Mouse (Mus musculus): ENCODE measurements around the gene Mcf2l. TPM values are rescaled to one million over a fixed set of nuclear protein-coding genes. Genes with fewer than 3 reads are reported as not detected.

Mcf2l gene
- polyA plus RNA-seq, 1 experiment = 17.3 TPM

DNA sequence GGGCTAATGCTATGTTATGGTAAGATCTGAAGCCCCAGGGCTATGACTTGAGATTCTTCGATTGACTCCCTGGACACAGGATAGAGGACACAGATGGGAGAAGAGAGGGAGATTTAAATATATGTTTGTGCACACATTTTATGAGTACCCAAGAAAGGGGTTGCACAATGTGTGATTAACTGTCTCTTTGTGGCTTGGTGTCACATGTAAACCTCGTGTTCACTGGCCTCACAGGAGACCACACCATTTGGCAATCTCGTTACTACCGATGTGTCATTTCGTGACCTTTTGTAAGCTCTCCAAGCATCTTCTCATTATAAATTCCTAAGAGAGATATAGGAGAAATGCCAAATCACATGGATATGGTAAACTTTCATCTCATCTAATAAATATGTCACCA lies 154.0 kb downstream of the Mcf2l start:
- Histone ChIP-seq H3K4me1 (ENCODE audit: control insufficient read depth, insufficient read depth, low read length) (peaks cover 10% of the 10 kb centered on the region; the same call in 1 of the 2 replicates), H3K27ac (ENCODE audit: control insufficient read depth, insufficient read depth, low read depth, low read length, poor library complexity) (no peak overlapping the region; the same call in 1 of the 2 replicates), H3K4me3 (replicated peaks; ENCODE audit: control insufficient read depth, low read depth, low read length) (no peak overlapping the region)
- no peak for TF ChIP-seq CTCF (IDR thresholded peaks at IDR 0.05; ENCODE audit: control insufficient read depth, insufficient read depth, low read length)
- WGBS = 32% methylated on average over 5 of the region's 5 CpGs

DNA sequence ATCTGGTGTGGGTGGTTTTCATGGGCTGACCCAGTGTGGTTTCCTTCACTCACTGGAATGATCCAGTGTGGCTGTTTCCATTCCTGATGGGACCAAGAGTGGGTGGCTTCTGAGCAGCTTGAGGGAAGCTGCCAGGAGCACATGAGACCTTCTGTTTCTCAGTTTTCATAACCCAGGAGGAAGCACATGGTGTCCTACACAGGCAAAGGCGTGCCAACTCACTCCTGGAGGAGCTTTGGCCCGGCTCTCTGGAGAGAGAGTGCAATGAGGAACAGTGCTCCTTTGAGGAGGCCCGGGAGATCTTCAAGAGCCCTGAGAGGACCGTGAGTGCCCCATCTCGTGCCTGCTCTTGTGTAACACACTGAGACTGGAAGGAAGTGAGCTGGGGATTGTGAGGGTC lies 154.9 kb downstream of the Mcf2l start:
- peaks cover 10% of the 10 kb centered on the region; the same call in 1 of the 2 replicates for H3K4me1 ChIP-seq (ENCODE audit: control insufficient read depth, insufficient read depth, low read length)
- H3K4me3 ChIP-seq (replicated peaks; ENCODE audit: control insufficient read depth, low read depth, low read length) = no peak overlapping the region
- WGBS = 18% methylated on average over 5 of the region's 5 CpGs
- no peak for TF ChIP-seq CTCF (IDR thresholded peaks at IDR 0.05; ENCODE audit: control insufficient read depth, insufficient read depth, low read length)
- H3K27ac ChIP-seq (ENCODE audit: control insufficient read depth, insufficient read depth, low read depth, low read length, poor library complexity) = peak overlapping the region; percentile 49

DNA sequence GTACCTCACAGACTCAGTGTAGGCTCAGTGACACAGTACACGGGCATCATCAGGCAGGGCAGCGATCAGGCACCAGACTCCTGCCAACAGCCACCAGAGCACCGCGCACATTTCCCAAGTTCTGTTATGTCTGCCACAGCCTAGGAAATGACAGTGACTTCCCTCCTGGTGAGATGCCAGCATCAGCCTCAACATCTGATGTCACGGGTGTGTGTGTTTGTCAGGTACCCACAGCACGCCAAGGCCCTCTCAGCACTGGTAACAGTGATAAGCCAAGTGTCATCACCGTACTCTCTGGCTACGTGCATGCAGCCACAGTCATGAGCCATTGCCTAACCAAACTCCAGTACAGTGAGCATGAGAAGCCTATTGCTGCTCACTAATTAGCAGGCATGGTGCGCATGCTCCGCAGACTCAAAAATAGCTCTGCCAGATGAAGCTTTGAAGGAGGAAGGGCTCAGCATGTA lies 162.8 kb downstream of the Mcf2l start:
- H3K27ac ChIP-seq (ENCODE audit: control insufficient read depth, insufficient read depth, low read depth, low read length, poor library complexity) = peak overlapping the region; percentile 49

DNA sequence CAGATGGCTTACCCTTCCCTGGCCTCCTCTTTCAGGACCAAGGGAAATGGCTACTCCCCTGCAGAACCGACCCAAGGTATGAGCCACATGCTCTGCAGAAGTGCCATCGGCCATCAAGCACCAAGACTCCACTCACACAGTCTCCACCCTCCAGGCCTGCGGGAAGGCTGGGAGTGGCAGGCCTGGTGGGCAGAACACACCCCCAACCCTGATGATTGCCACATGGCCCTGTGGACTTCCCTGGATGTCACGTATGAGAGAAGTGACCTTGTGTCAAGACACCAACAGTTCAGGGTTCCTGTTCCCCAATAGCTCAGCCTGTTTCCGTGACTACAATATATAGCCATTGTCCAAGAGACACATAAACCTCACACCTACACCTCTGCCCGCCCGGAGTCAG lies 163.4 kb downstream of the Mcf2l start, which contains the start of gene F10:
Gene F10, plus strand, starts transcription at position 294 of the 400 bp plus-strand sequence.
- no peak for TF ChIP-seq CTCF (IDR thresholded peaks at IDR 0.05; ENCODE audit: control insufficient read depth, insufficient read depth, low read length)
- 0 out of 2 replicates have a peak, but pooled peaks have one; percentile 19 for TF ChIP-seq POLR2A (IDR thresholded peaks at IDR 0.05; ENCODE audit: borderline replicate concordance, control insufficient read depth, low read depth, low read length)
- 37% methylated on average over 7 of the region's 7 CpGs for WGBS
- Histone ChIP-seq H3K4me3 (replicated peaks; ENCODE audit: control insufficient read depth, low read depth, low read length) (no peak within 1 kb of the TSS), H3K4me1 (ENCODE audit: control insufficient read depth, insufficient read depth, low read length) (peaks cover 9% of the 10 kb centered on the region; the same call in 1 of the 2 replicates), H3K27ac (ENCODE audit: control insufficient read depth, insufficient read depth, low read depth, low read length, poor library complexity) (peak within 1 kb of the TSS; percentile 49)

More for the DNA sequence above, 162.8 kb downstream of the Mcf2l start:
- TF ChIP-seq POLR2A (IDR thresholded peaks at IDR 0.05; ENCODE audit: borderline replicate concordance, control insufficient read depth, low read depth, low read length) = no peak
- no peak for TF ChIP-seq CTCF (IDR thresholded peaks at IDR 0.05; ENCODE audit: control insufficient read depth, insufficient read depth, low read length)
- H3K4me3 ChIP-seq (replicated peaks; ENCODE audit: control insufficient read depth, low read depth, low read length) = no peak overlapping the region
- peaks cover 9% of the 10 kb centered on the region; the same call in 1 of the 2 replicates for H3K4me1 ChIP-seq (ENCODE audit: control insufficient read depth, insufficient read depth, low read length)
- WGBS = 29% methylated on average over 10 of the region's 10 CpGs

DNA sequence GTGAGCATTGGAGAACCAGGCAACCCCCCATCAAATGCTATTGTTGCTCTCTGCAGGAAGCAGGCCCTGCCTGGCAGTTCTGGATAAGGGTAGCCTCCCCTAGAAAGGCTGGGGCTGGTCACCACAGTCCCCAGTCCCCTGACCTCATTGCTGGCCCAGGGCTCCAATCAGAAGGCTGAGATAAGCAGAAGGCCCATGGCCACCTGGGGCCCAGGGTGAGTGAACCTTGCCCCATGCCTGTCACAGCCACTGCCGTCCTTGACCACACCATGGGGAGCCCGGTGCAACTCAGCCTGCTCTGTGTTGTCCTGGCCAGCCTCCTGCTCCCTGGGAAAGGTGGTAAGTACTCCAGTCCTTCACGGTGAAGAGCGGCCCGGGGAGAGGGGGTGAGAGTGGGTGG lies 164.0 kb downstream of the Mcf2l start:
- TF ChIP-seq POLR2A (IDR thresholded peaks at IDR 0.05; ENCODE audit: borderline replicate concordance, control insufficient read depth, low read depth, low read length) (no peak), CTCF (IDR thresholded peaks at IDR 0.05; ENCODE audit: control insufficient read depth, insufficient read depth, low read length) (no peak)
- no peak overlapping the region for H3K4me3 ChIP-seq (replicated peaks; ENCODE audit: control insufficient read depth, low read depth, low read length)
- WGBS = 61% methylated on average over 5 of the region's 5 CpGs
- peak overlapping the region; percentile 49 for H3K27ac ChIP-seq (ENCODE audit: control insufficient read depth, insufficient read depth, low read depth, low read length, poor library complexity)
- H3K4me1 ChIP-seq (ENCODE audit: control insufficient read depth, insufficient read depth, low read length) = peaks cover 9% of the 10 kb centered on the region; the same call in 1 of the 2 replicates

DNA sequence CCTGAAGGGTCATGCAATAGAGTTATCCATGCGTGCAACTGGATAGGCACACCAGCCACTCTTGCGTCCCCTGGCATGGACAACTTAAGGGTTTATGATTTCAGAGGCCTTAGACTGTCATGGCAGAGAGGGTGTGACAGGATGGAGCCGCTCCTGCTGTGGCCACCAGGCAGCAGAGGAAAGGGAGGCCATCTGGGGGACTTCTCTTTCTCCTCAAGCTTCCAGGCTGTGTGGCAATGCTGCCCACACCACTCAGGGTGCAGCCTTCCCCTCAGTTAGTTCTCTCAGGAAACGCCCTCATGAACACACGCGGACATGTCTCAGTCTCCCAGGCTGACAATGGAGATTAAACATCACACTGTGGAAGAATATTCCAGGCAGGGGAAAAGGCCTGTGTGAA lies 165.4 kb downstream of the Mcf2l start:
- Histone ChIP-seq H3K4me1 (ENCODE audit: control insufficient read depth, insufficient read depth, low read length) (peaks cover 9% of the 10 kb centered on the region; the same call in 1 of the 2 replicates), H3K27ac (ENCODE audit: control insufficient read depth, insufficient read depth, low read depth, low read length, poor library complexity) (peak overlapping the region; percentile 17; the same call in 1 of the 2 replicates), H3K4me3 (replicated peaks; ENCODE audit: control insufficient read depth, low read depth, low read length) (no peak overlapping the region)
- TF ChIP-seq POLR2A (IDR thresholded peaks at IDR 0.05; ENCODE audit: borderline replicate concordance, control insufficient read depth, low read depth, low read length) (no peak), CTCF (IDR thresholded peaks at IDR 0.05; ENCODE audit: control insufficient read depth, insufficient read depth, low read length) (no peak)
- 28% methylated on average over 6 of the region's 6 CpGs for WGBS

DNA sequence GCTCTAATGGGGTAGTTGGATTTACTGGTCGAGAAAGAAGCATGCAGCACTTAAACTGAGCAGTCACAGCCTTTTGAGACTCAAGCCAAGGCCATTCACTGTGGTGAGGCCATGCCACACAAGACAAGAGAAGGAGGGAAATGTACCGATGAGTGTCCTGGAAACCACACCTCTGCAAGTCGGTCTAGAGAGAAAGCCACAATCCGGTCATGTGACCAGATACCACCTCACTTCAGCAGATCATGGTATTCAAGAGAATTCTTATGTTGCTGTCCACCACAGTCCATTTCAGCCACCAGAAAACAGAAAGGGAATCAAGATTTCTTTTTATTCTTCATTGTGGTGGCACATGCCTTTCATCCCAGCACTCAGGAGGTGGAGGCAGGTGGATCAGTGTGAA lies 167.9 kb downstream of the Mcf2l start:
- Histone ChIP-seq H3K4me1 (ENCODE audit: control insufficient read depth, insufficient read depth, low read length) (peaks cover 4% of the 10 kb centered on the region; the same call in 1 of the 2 replicates), H3K4me3 (replicated peaks; ENCODE audit: control insufficient read depth, low read depth, low read length) (no peak overlapping the region), H3K27ac (ENCODE audit: control insufficient read depth, insufficient read depth, low read depth, low read length, poor library complexity) (no peak overlapping the region)
- 28% methylated on average over 4 of the region's 4 CpGs for WGBS
- TF ChIP-seq CTCF (IDR thresholded peaks at IDR 0.05; ENCODE audit: control insufficient read depth, insufficient read depth, low read length) (no peak), POLR2A (IDR thresholded peaks at IDR 0.05; ENCODE audit: borderline replicate concordance, control insufficient read depth, low read depth, low read length) (no peak)

DNA sequence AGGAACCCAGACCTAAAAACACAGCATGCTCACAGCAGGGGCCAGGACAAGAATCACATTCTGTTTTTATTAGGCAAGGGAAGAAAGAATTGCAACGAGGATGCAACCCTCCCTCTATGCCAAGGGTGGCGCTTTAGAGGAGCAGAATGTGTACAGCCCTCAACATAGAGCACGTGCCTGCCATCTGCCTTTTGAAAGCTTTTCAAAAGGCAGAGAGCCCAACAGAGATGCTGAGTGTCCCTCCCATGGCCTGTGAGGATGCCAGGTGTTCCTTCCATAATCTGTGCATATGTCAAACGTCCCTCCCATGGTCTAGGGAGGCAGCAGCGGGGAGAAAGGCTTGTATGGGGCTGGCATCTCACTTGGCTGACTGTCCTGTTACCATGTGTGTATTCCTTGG lies 174.0 kb downstream of the Mcf2l start:
- Histone ChIP-seq H3K4me3 (replicated peaks; ENCODE audit: control insufficient read depth, low read depth, low read length) (no peak overlapping the region), H3K4me1 (ENCODE audit: control insufficient read depth, insufficient read depth, low read length) (no peaks in the 10 kb centered on the region), H3K27ac (ENCODE audit: control insufficient read depth, insufficient read depth, low read depth, low read length, poor library complexity) (no peak overlapping the region)
- WGBS = 66% methylated on average over 5 of the region's 5 CpGs
- TF ChIP-seq CTCF (IDR thresholded peaks at IDR 0.05; ENCODE audit: control insufficient read depth, insufficient read depth, low read length) (no peak), POLR2A (IDR thresholded peaks at IDR 0.05; ENCODE audit: borderline replicate concordance, control insufficient read depth, low read depth, low read length) (no peak)

DNA sequence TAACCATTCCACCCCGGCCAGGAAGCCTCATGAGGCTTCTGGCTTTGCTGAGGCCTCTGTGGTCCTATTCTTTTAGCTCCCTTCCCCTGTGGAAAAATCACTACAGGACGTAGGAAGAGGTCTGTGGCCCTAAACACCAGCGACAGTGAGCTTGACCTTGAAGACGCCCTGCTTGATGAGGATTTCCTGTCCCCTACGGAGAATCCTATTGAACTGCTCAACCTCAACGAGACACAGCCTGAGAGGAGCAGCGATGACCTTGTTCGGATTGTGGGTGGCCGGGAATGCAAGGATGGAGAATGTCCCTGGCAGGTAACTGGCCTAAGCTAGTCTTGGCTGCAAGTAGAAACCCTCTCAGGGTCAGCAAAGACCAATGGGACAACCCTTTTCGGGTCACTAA lies 176.9 kb downstream of the Mcf2l start:
- H3K4me3 ChIP-seq (replicated peaks; ENCODE audit: control insufficient read depth, low read depth, low read length) = no peak overlapping the region
- WGBS = 80% methylated on average over 10 of the region's 10 CpGs
- H3K27ac ChIP-seq (ENCODE audit: control insufficient read depth, insufficient read depth, low read depth, low read length, poor library complexity) = no peak overlapping the region
- TF ChIP-seq CTCF (IDR thresholded peaks at IDR 0.05; ENCODE audit: control insufficient read depth, insufficient read depth, low read length) = no peak
- H3K4me1 ChIP-seq (ENCODE audit: control insufficient read depth, insufficient read depth, low read length) = no peaks in the 10 kb centered on the region
